Mouse (Mus musculus): ENCODE data around the gene Trpm3. TPM values are rescaled to one million over a fixed set of nuclear protein-coding genes. Genes with fewer than 3 reads are reported as not detected.

Trpm3 gene
- polyA plus RNA-seq, 1 experiment from 2014 or later = 0.37 TPM

DNA sequence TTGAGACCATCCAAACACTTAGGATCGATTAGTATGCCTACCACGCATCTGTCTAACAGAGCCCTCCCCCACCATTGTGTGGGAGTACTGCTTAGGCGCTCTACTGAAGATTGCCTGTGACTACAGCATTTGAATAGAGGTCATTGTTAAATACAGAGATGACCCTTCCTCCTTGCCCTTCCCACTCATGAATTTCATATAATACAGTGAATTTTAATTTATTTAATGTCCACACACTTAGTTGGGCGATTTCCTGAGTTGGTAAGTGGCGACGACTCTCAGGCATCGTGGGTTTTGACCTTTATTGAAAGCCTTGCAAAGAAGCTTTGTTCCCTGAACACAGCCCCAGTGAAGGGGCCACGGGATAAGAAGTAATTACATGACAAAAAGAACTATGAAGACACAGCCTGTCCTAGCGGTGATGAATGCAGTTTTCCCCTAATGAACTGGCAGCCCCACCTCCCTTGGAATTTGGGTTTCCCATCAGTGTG lies 684.7 kb downstream of the Trpm3 start:
- no peak overlapping the region for H3K4me2 ChIP-seq (ENCODE audit: low read length)
- H3K9me3 ChIP-seq (ENCODE audit: control insufficient read depth, low read length) = no peaks in the 10 kb centered on the region
- WGBS = 78% methylated on average over 9 of the region's 9 CpGs
- H3K27me3 ChIP-seq (replicated peaks; ENCODE audit: control insufficient read depth, insufficient read depth, low read length) = no peaks in the 10 kb centered on the region
- H3K4me1 ChIP-seq (replicated peaks; ENCODE audit: control insufficient read depth, insufficient read depth, low read length) = no peaks in the 10 kb centered on the region
- H3K36me3 ChIP-seq (ENCODE audit: control insufficient read depth, insufficient read depth, low read length) = no peaks in the 10 kb centered on the region
- no peak overlapping the region for H3K27ac ChIP-seq (ENCODE audit: low read depth)
- no peak overlapping the region for H3K9ac ChIP-seq (ENCODE audit: low read length)
- H3K4me3 ChIP-seq (ENCODE audit: low read depth, low read length) = no peak overlapping the region
- no peak for DNase-seq (ENCODE audit: low spot score)
- no peak for ATAC-seq (replicated peaks; ENCODE audit: low FRiP score, low TSS enrichment, low read depth)

DNA sequence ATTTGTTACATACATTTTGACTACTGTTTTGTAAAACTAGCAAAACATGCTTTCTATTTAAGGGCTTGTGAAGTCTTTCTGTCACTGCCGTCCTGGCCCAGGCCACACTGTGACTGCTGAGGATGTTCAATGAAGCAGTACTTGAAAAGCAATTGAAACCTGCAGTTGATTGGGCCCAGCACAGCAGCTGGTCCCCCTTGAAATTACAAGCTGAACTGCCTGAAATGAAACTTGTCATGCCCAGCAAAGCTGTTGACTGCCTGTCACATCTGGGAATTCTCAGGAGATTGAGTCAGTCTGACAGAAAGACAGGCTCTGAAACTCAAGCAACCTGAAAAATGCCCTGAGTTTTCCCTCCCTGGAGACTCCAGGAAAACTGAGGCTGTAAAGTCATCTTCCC lies 687.0 kb downstream of the Trpm3 start:
- H3K9ac ChIP-seq (ENCODE audit: low read length) = no peak overlapping the region
- no peaks in the 10 kb centered on the region for H3K36me3 ChIP-seq (ENCODE audit: control insufficient read depth, insufficient read depth, low read length)
- DNase-seq (ENCODE audit: low spot score) (no peak), ATAC-seq (replicated peaks; ENCODE audit: low FRiP score, low TSS enrichment, low read depth) (no peak)
- H3K9me3 ChIP-seq (ENCODE audit: control insufficient read depth, low read length) = no peaks in the 10 kb centered on the region
- H3K4me2 ChIP-seq (ENCODE audit: low read length) = no peak overlapping the region
- H3K27me3 ChIP-seq (replicated peaks; ENCODE audit: control insufficient read depth, insufficient read depth, low read length) = no peaks in the 10 kb centered on the region
- H3K27ac ChIP-seq (ENCODE audit: low read depth) = no peak overlapping the region
- H3K4me1 ChIP-seq (replicated peaks; ENCODE audit: control insufficient read depth, insufficient read depth, low read length) = no peaks in the 10 kb centered on the region
- WGBS = 86% methylated on average over 1 of the region's 1 CpGs
- no peak overlapping the region for H3K4me3 ChIP-seq (ENCODE audit: low read depth, low read length)

DNA sequence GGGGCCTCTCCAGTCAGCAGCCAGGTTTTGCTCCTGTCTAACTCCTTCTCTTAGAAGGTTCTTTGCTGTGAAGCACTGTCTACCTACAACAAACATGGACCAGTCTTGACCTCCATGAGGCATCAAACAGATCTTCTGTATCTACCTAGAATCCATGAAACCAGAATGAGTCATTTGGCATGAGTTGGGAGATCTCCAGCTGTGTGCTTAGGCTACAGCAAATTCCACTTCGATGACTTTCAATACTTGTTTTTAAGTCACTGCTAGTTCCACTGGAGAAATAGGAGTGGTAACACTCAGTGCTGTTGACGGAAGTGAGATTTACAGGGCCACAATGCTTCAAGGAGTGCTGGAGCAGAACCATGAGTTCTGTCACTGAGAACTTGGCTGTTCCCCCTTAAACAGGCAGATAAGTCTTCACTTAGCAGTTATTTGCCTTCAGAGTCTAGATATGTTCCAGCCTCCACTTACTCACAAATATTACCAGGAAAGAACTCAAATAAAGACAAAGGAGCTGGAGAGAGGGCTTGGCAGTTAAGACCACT lies 689.4 kb downstream of the Trpm3 start:
- Histone ChIP-seq H3K36me3 (ENCODE audit: control insufficient read depth, insufficient read depth, low read length) (no peaks in the 10 kb centered on the region), H3K4me1 (replicated peaks; ENCODE audit: control insufficient read depth, insufficient read depth, low read length) (no peaks in the 10 kb centered on the region), H3K9me3 (ENCODE audit: control insufficient read depth, low read length) (no peaks in the 10 kb centered on the region), H3K27ac (ENCODE audit: low read depth) (no peak overlapping the region), H3K27me3 (replicated peaks; ENCODE audit: control insufficient read depth, insufficient read depth, low read length) (no peaks in the 10 kb centered on the region), H3K4me3 (ENCODE audit: low read depth, low read length) (no peak overlapping the region), H3K9ac (ENCODE audit: low read length) (no peak overlapping the region), H3K4me2 (ENCODE audit: low read length) (no peak overlapping the region)
- 81% methylated on average over 2 of the region's 2 CpGs for WGBS
- ATAC-seq (replicated peaks; ENCODE audit: low FRiP score, low TSS enrichment, low read depth) (no peak), DNase-seq (ENCODE audit: low spot score) (no peak)

DNA sequence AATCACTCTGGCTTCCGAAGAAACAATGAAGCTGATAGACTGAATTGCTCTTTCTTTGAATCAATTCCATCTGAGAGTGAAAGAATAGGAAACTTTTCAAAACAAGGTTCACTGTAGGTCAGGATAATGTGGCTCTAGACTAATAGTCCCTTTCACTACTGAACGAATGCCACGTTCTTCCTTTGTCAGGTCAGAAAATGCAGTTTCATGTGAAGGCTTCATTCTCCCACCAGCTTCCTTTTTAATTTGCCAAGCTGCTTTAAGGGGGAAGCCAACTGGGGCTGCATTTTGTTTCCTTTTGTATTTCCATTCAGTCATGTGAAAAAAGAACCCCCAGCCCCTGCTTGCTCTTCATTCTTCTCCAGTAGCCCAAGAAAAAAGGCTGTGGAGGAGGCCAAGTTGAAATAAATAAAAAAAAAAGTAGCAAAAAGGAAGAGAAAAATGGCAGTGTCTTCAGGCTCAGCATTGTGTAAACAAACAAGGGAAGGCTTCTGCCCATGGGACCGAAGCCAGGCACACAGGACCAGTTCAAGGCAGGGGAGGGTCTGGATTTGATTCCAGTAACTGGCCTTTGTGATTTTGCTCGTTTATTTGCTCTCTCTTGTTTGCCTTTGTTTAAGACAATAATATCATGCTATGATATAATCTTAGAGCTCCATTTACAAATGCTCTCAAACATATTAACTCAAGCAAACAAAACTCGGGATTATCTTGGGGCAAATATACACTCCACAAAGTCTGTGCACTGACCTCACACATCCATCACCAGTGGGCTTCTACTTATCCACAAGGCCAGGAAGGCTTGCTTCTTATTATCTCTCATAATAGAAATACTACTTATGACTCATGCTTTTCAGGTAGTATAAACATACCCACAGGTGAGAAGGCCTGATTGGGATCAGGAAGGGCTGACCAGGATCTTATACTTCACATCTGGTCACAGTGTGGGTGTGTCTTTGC lies 702.5 kb downstream of the Trpm3 start:
- H3K27ac ChIP-seq (ENCODE audit: low read depth) = no peak overlapping the region
- no peak overlapping the region for H3K4me3 ChIP-seq (ENCODE audit: low read depth, low read length)
- DNase-seq (ENCODE audit: low spot score) (no peak), ATAC-seq (replicated peaks; ENCODE audit: low FRiP score, low TSS enrichment, low read depth) (no peak)
- WGBS = 53% methylated on average over 6 of the region's 6 CpGs
- H3K36me3 ChIP-seq (ENCODE audit: control insufficient read depth, insufficient read depth, low read length) = no peaks in the 10 kb centered on the region
- H3K9me3 ChIP-seq (ENCODE audit: control insufficient read depth, low read length) = no peaks in the 10 kb centered on the region
- H3K4me1 ChIP-seq (replicated peaks; ENCODE audit: control insufficient read depth, insufficient read depth, low read length) = no peaks in the 10 kb centered on the region
- no peaks in the 10 kb centered on the region for H3K27me3 ChIP-seq (replicated peaks; ENCODE audit: control insufficient read depth, insufficient read depth, low read length)
- H3K9ac ChIP-seq (ENCODE audit: low read length) = no peak overlapping the region
- no peak overlapping the region for H3K4me2 ChIP-seq (ENCODE audit: low read length)

DNA sequence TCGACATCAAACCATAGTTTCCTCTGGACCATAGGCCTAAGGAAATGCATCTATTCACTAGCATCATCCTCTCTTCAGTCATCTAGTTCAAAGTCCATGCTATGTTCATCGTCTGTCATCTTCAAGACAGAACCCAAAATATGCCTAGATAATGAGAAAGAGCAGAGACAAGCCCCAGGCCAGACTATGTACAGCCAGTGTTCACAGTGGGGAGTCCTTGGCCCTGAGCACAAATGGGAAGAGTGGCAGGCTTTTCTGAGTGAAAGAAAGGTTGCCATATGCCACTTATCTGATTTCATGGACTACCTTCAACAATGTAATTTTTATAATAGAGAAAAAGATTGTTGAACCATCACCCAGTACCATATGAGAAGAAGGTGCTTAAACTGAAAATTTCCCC lies 703.9 kb downstream of the Trpm3 start:
- Histone ChIP-seq H3K9me3 (ENCODE audit: control insufficient read depth, low read length) (no peaks in the 10 kb centered on the region), H3K27ac (ENCODE audit: low read depth) (no peak overlapping the region), H3K4me2 (ENCODE audit: low read length) (no peak overlapping the region), H3K9ac (ENCODE audit: low read length) (no peak overlapping the region), H3K4me1 (replicated peaks; ENCODE audit: control insufficient read depth, insufficient read depth, low read length) (no peaks in the 10 kb centered on the region), H3K36me3 (ENCODE audit: control insufficient read depth, insufficient read depth, low read length) (no peaks in the 10 kb centered on the region), H3K4me3 (ENCODE audit: low read depth, low read length) (no peak overlapping the region), H3K27me3 (replicated peaks; ENCODE audit: control insufficient read depth, insufficient read depth, low read length) (no peaks in the 10 kb centered on the region)
- 86% methylated on average over 2 of the region's 2 CpGs for WGBS
- DNase-seq (ENCODE audit: low spot score) = no peak
- ATAC-seq (replicated peaks; ENCODE audit: low FRiP score, low TSS enrichment, low read depth) = no peak

DNA sequence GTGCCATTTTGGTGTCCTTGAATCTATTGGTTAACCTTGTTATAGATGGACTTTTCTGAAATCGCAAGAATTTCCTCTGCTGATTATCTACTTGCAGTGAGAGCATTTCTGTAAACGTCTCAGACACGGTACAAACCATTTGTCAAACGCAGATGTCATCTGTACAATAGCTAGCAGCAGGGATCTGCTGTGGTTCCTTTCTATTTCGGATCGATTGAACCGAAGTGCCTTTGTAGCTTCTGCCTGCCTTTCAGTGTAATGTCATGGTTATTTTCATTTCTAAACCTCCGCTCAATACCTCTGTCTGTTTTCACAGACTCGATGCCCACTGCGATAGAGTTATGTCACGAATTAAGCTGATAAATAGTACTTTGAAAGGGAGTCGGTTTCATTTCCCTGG lies 708.9 kb downstream of the Trpm3 start:
- H3K4me3 ChIP-seq (ENCODE audit: low read depth, low read length) = no peak overlapping the region
- DNase-seq (ENCODE audit: low spot score) = no peak
- H3K4me2 ChIP-seq (ENCODE audit: low read length) = no peak overlapping the region
- H3K9ac ChIP-seq (ENCODE audit: low read length) = no peak overlapping the region
- H3K36me3 ChIP-seq (ENCODE audit: control insufficient read depth, insufficient read depth, low read length) = no peaks in the 10 kb centered on the region
- 45% methylated on average over 12 of the region's 12 CpGs for WGBS
- no peaks in the 10 kb centered on the region for H3K9me3 ChIP-seq (ENCODE audit: control insufficient read depth, low read length)
- ATAC-seq (replicated peaks; ENCODE audit: low FRiP score, low TSS enrichment, low read depth) = no peak
- H3K27ac ChIP-seq (ENCODE audit: low read depth) = no peak overlapping the region
- H3K27me3 ChIP-seq (replicated peaks; ENCODE audit: control insufficient read depth, insufficient read depth, low read length) = no peaks in the 10 kb centered on the region
- H3K4me1 ChIP-seq (replicated peaks; ENCODE audit: control insufficient read depth, insufficient read depth, low read length) = no peaks in the 10 kb centered on the region; the same call in 1 of the 2 replicates

DNA sequence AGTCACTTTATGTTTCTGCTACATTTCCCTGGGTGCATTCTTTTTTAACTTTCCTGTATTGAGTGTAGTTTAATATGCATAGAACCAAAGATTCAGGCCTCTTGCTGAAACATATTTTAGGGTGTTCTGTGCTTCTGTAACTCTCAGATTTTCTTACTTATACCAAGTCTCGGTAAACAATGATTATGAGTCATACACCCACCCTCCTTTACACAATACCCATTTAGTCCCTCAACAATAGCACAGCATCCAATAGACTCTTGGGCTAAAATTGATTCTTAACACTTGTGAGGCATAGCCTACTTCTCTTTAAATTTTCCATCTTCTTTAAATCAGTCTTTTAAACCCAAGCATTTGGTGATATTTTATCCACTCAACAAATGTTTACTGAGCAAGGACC lies 709.4 kb downstream of the Trpm3 start:
- no peak overlapping the region for H3K4me3 ChIP-seq (ENCODE audit: low read depth, low read length)
- 52% methylated on average over 1 of the region's 1 CpGs for WGBS
- H3K36me3 ChIP-seq (ENCODE audit: control insufficient read depth, insufficient read depth, low read length) = no peaks in the 10 kb centered on the region
- ATAC-seq (replicated peaks; ENCODE audit: low FRiP score, low TSS enrichment, low read depth) (no peak), DNase-seq (ENCODE audit: low spot score) (no peak)
- no peak overlapping the region for H3K4me2 ChIP-seq (ENCODE audit: low read length)
- H3K27me3 ChIP-seq (replicated peaks; ENCODE audit: control insufficient read depth, insufficient read depth, low read length) = no peaks in the 10 kb centered on the region
- no peaks in the 10 kb centered on the region; the same call in 1 of the 2 replicates for H3K4me1 ChIP-seq (replicated peaks; ENCODE audit: control insufficient read depth, insufficient read depth, low read length)
- H3K9ac ChIP-seq (ENCODE audit: low read length) = no peak overlapping the region
- no peak overlapping the region for H3K27ac ChIP-seq (ENCODE audit: low read depth)
- no peaks in the 10 kb centered on the region for H3K9me3 ChIP-seq (ENCODE audit: control insufficient read depth, low read length)

DNA sequence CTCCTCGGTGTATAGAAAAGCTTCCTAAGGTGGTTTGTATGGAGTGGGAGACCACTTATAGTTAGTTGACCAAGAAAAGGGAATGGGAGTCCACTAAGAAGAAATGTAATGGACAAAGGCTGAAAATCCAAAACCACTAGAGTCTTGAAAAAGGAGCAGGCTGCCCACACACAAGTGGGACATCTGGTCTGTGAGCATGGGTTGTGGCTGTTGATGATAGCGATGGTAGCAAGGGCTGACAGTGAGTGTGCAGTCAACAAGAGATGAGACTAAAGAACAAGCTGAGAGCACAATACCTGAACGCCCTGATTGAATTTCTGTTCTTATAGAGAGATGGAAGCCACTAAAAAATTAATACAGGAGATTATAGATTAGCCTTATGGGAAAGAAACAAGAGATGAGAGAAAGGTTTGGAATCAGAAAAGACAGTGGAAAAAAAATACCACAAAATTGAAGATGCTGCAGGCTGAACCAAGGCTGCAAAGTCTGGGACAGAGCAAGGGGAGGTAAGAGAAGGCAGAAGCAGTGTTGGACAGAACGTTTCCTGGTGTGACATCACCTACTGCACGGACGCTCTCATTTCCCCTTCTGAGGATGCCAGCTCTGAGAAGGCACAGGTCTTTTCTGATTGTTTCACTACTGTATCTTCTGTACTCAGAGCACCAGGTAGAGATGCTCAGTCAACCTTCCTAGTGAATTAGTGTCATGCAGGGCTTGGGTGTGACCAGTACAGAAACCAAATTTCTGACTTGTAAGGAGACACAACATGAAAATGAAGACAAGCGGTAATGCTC lies 710.1 kb downstream of the Trpm3 start:
- Histone ChIP-seq H3K27me3 (replicated peaks; ENCODE audit: control insufficient read depth, insufficient read depth, low read length) (no peaks in the 10 kb centered on the region), H3K4me1 (replicated peaks; ENCODE audit: control insufficient read depth, insufficient read depth, low read length) (no peaks in the 10 kb centered on the region; the same call in 1 of the 2 replicates)
- WGBS = 64% methylated on average over 7 of the region's 7 CpGs

More for the DNA sequence above, 710.1 kb downstream of the Trpm3 start:
- Histone ChIP-seq H3K36me3 (ENCODE audit: control insufficient read depth, insufficient read depth, low read length) (no peaks in the 10 kb centered on the region), H3K4me2 (ENCODE audit: low read length) (no peak overlapping the region), H3K27ac (ENCODE audit: low read depth) (no peak overlapping the region), H3K4me3 (ENCODE audit: low read depth, low read length) (no peak overlapping the region), H3K9ac (ENCODE audit: low read length) (no peak overlapping the region), H3K9me3 (ENCODE audit: control insufficient read depth, low read length) (no peaks in the 10 kb centered on the region)
- ATAC-seq (replicated peaks; ENCODE audit: low FRiP score, low TSS enrichment, low read depth) = no peak
- no peak for DNase-seq (ENCODE audit: low spot score)
